Mouse (Mus musculus) fat pad, adult 2 months (tissue): ENCODE data around the gene Smyd2.
A peak's percentile ranks its signal among the peaks of the same experiment; 100 is the strongest.

Experiments
- DNase-seq: peaks from one replicate; pipeline ENCODE4 v3.0.0-alpha.2; 2011; ENCODE audit warnings: low read depth, low spot score; ENCODE audit errors: extremely low read depth

The Smyd2 gene

GRCm38 (mm10) chr1:189873591-189873990 lies 48.6 kb downstream of the Smyd2 start:
- DNase-seq: no peak

- DNase-seq: no peak
These were observed 50.1 kb downstream of the Smyd2 start for GRCm38 (mm10) chr1:189872050-189872449.

- DNase-seq: no peak
These were observed 50.5 kb downstream of the Smyd2 start for GRCm38 (mm10) chr1:189871625-189872024.

GRCm38 (mm10) chr1:189870539-189870938 lies 51.6 kb downstream of the Smyd2 start:
- no peak for DNase-seq

GRCm38 (mm10) chr1:189869651-189870270 lies 52.4 kb downstream of the Smyd2 start:
- DNase-seq: no peak

- DNase-seq: no peak
These were observed 54.1 kb downstream of the Smyd2 start for GRCm38 (mm10) chr1:189868036-189868435.

- no peak for DNase-seq
These were observed 54.7 kb downstream of the Smyd2 start for GRCm38 (mm10) chr1:189867497-189867896.

GRCm38 (mm10) chr1:189867034-189867433 lies 55.1 kb downstream of the Smyd2 start:
- DNase-seq: no peak

GRCm38 (mm10) chr1:189866621-189867020 lies 55.5 kb downstream of the Smyd2 start:
- no peak for DNase-seq

GRCm38 (mm10) chr1:189864846-189865560 lies 57.2 kb downstream of the Smyd2 start:
- DNase-seq: no peak

- DNase-seq: no peak
These were observed 57.9 kb downstream of the Smyd2 start for GRCm38 (mm10) chr1:189864301-189864700.

GRCm38 (mm10) chr1:189863727-189864126 lies 58.4 kb downstream of the Smyd2 start:
- no peak for DNase-seq

- no peak for DNase-seq
These were observed 61.2 kb downstream of the Smyd2 start for GRCm38 (mm10) chr1:189860942-189861315.

GRCm38 (mm10) chr1:189860112-189860941 lies 61.8 kb downstream of the Smyd2 start:
- no peak for DNase-seq

- DNase-seq: no peak
These were observed 63.8 kb downstream of the Smyd2 start for GRCm38 (mm10) chr1:189858377-189858776.

GRCm38 (mm10) chr1:189855739-189856138 lies 66.4 kb downstream of the Smyd2 start:
- DNase-seq: no peak

GRCm38 (mm10) chr1:189854646-189855045 lies 67.5 kb downstream of the Smyd2 start:
- DNase-seq: peak; percentile 80

- peak; percentile 88 for DNase-seq
These were observed 69.7 kb downstream of the Smyd2 start for GRCm38 (mm10) chr1:189852456-189852855.

GRCm38 (mm10) chr1:189852051-189852450 lies 70.1 kb downstream of the Smyd2 start:
- no peak for DNase-seq

- no peak for DNase-seq
These were observed 72.6 kb downstream of the Smyd2 start for GRCm38 (mm10) chr1:189849550-189849949.

GRCm38 (mm10) chr1:189846319-189846718 lies 75.8 kb downstream of the Smyd2 start:
- no peak for DNase-seq

GRCm38 (mm10) chr1:189834166-189834565 lies 88.0 kb downstream of the Smyd2 start:
- DNase-seq: no peak
